Mouse (Mus musculus) CD4-positive, CD25-positive, alpha-beta regulatory T cell, adult 4 months (primary cell): ENCODE data around the gene Gm49510. TPM values are rescaled to one million over a fixed set of nuclear protein-coding genes. Genes with fewer than 3 reads are reported as not detected.

Source experiments
- ATAC-seq: one replicate; pipeline ENCODE4 v1.8.0; 2017
- polyA plus RNA-seq, 2 experiments: library from polyadenylated mRNA; unstranded; fragments of 100-300 nt; shearing (Covaris generic); gene quantifications; one replicate each; pipeline ENCODE4 v1.2.1; 2017

Gm49510 gene
- polyA plus RNA-seq, 2 experiments from 2014 or later: not detected

- ATAC-seq: no peak
These were observed 48.8 kb downstream of the Gm49510 start for GRCm38 (mm10) chr15:78948152-78948725.

GRCm38 (mm10) chr15:78948883-78949282, 49.4 kb downstream of the Gm49510 start:
- no peak for ATAC-seq

- no peak for ATAC-seq
These were observed 56.2 kb downstream of the Gm49510 start for GRCm38 (mm10) chr15:78955663-78956062.

- no peak for ATAC-seq
These were observed 56.9 kb downstream of the Gm49510 start for GRCm38 (mm10) chr15:78956351-78956750.

GRCm38 (mm10) chr15:78957021-78957420, 57.6 kb downstream of the Gm49510 start:
- no peak for ATAC-seq

- no peak for ATAC-seq
These were observed 60.1 kb downstream of the Gm49510 start for GRCm38 (mm10) chr15:78959537-78959936.

- no peak for ATAC-seq
These were observed 60.6 kb downstream of the Gm49510 start for GRCm38 (mm10) chr15:78960088-78960487.

- no peak for ATAC-seq
These were observed 63.4 kb downstream of the Gm49510 start for GRCm38 (mm10) chr15:78962885-78963284.

Other genes with a start within 250 kb of the Gm49510 start
- gene Elfn2, start 180.9 kb upstream of the Gm49510 start, polyA plus RNA-seq: under 1 TPM in 1 of 2 experiments, not detected in 1; 0.10 TPM
- gene Mfng, start 126.2 kb upstream of the Gm49510 start, polyA plus RNA-seq: 100 to 1,000 TPM in 1 of 2 experiments, 10 to 100 TPM in 1; 61.3 to 136 TPM
- not detected for gene Card10, start 96.6 kb upstream of the Gm49510 start, polyA plus RNA-seq
- gene Cdc42ep1, start 57.0 kb upstream of the Gm49510 start, polyA plus RNA-seq: not detected
- not detected for gene Lgals2, start 44.1 kb upstream of the Gm49510 start, polyA plus RNA-seq
- 10 to 100 TPM; 14.3 to 17.1 TPM for gene Gga1, start 22.5 kb upstream of the Gm49510 start, polyA plus RNA-seq
- 10 to 100 TPM; 49.5 to 59.0 TPM for gene Sh3bp1, start 101 bp downstream of the Gm49510 start, polyA plus RNA-seq
- gene Pdxp, start 14.3 kb downstream of the Gm49510 start, polyA plus RNA-seq: 1 to 10 TPM; 2.3 to 2.7 TPM
- 100 to 1,000 TPM; 366 to 481 TPM for gene Lgals1, start 27.1 kb downstream of the Gm49510 start, polyA plus RNA-seq
- gene Nol12, start 35.3 kb downstream of the Gm49510 start, polyA plus RNA-seq: 10 to 100 TPM; 45.5 to 46.5 TPM
- gene Triobp, start 48.1 kb downstream of the Gm49510 start, polyA plus RNA-seq: 10 to 100 TPM; 15.6 to 20.0 TPM
- 10 to 100 TPM; 20.7 to 33.3 TPM for gene H1f0, start 128.8 kb downstream of the Gm49510 start, polyA plus RNA-seq
- gene Galr3, start 142.2 kb downstream of the Gm49510 start, polyA plus RNA-seq: not detected
- gene Ankrd54, start 163.2 kb downstream of the Gm49510 start, polyA plus RNA-seq: 1 to 10 TPM; 3.5 to 9.6 TPM
- 100 to 1,000 TPM; 224 to 263 TPM for gene Eif3l, start 175.5 kb downstream of the Gm49510 start, polyA plus RNA-seq
- 10 to 100 TPM; 11.8 to 22.1 TPM for gene Micall1, start 209.2 kb downstream of the Gm49510 start, polyA plus RNA-seq
- 100 to 1,000 TPM in 1 of 2 experiments, 10 to 100 TPM in 1; 92.3 to 119 TPM for gene Polr2f, start 241.3 kb downstream of the Gm49510 start, polyA plus RNA-seq
- 10 to 100 TPM in 1 of 2 experiments, 1 to 10 TPM in 1; 4.1 to 10.1 TPM for gene 1700088E04Rik, start 241.6 kb downstream of the Gm49510 start, polyA plus RNA-seq